Mouse (Mus musculus) ovary, adult 2 months (tissue): ENCODE measurements around the gene Mob1b. TPM values are rescaled to one million over a fixed set of nuclear protein-coding genes. Genes with fewer than 3 reads are reported as not detected.

Source experiments
- polyA plus RNA-seq: library from polyadenylated mRNA; depleted of rRNA; stranded (reverse); fragments of >200 nt; gene quantifications from 2 replicates; pipeline ENCODE4 v1.2.3, GENCODE M21; 2012; rRNA removed

Mob1b gene
- polyA plus RNA-seq = 2.1 and 4.6 TPM in 2 replicates

DNA sequence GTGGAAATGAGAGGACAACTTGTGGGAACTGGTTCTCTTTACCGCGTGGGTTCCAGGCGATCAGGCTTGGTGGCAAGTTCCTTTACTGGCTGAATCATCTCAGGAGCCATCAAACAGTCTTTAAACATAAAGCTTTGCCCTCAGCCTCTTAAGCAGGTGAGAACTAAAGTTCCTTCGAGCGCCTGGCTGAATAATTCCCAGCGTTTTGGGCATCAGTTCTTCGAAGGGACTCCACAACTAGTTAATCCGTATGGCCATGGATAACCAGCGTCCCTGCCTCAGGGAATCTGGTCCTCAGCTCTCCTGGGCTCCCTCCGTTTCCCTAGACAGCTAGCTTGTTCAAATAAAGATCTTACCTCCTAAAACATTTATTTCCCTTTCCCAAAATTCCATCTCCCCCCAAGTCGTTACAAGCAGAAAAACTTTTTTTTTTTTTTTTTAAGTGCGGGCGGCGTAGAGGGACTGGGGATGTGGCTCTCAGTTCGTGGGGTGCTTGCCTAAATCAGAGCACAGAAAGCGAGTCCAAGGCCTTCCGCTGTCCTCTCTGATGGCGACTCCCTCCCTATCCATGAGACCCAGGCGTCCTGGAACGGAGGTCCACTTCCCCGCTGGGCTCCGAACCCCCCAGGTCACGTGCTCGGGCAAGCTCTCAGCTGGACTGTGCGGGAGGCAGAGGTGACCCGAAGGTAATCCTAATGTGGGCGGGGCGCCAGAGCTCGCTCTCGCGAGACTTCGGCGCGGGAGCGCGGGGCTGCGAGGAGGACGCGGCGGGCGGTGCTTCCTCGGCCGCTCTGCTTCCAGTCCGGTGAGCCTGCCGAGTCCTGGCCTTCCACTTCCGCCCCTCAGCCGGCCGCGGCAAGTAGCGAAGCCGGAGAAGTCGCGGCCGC is at the start of gene Mob1b:
Gene Mob1b, plus strand, starts transcription at position 740 of the 887 bp plus-strand sequence.

DNA sequence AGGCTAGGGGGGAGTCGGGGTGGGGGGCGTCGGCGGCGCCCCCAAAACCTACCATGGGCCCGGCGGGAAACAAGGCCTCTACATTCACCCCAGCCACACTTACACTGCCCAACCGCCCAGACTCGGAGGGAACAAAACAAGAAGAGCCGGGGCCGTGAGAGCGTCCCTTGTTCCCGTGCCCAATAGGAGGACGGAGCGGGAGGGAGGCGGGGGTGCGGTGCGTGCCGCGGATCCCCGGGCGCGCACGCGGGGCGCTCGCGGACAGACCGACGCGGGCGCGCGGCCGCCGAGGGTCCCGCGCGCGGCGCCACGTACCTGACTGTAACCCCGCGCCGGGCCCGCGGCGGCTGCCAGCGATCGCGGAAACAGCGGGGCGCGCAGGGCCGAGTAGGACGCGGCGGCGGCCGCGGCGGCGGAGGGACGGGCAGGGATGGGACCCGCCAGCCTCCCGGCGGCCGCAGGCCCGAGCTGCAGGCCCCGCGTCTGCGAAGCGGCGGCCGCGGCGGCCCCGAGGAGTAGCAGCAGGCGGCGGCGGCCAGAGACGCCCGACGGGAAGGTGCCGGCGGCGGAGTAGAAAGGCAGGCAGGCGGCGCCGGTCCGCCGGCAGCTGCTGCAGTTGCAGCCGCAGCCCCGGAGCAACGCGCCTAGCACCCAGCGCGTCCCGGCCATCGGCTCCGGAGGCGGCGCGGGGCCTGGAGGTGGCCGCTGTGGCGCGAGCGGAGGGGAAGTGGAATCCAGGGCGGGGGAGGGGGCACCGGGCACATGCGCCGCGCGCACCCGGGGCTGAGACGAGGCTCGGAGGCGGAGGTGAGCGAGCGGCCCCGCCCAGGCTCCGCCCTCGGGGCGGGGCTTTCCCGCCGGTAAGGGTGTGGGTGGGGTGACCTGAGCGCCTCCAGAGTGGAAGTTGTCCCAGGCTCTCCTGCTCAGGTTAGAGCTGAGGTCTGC is 44.9 kb upstream of the Mob1b start, which contains the start of gene Grsf1:
Gene Grsf1, minus strand, starts transcription at position 729 of the 945 bp plus-strand sequence.

DNA sequence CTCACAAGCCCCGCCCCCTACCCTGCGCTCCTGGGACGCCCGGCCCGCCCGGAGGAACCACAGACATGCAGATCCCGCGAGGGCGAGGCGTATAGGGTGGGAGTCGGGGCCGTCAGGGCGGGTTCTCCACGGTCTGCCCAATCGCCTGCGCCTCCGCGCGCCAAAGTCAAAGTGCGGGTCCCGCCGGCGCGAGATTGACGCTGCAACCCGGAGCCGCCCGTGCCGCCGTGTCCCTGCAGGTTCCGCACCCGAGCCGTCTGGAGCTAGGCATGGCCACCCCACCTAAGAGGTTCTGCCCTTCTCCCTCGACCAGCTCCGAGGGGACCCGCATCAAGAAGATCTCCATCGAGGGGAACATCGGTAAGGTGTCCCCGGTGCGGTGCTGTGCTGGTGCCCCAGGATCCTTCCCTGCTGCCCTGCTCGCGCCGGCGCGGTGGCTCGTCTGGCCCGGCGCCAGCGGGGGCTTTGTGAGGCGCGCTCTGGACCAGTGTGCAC is 44.4 kb downstream of the Mob1b start, which contains the start of gene Dck:
Gene Dck, plus strand, starts transcription at position 10 of the 495 bp plus-strand sequence.

Other genes with a start within 250 kb of the Mob1b start
- gene Enam, start 232.9 kb upstream of the Mob1b start, polyA plus RNA-seq = not detected in 2 replicates
- gene Jchain, start 193.0 kb upstream of the Mob1b start, polyA plus RNA-seq = 5.5 and 9.5 TPM in 2 replicates
- 9.3 and 10.7 TPM in 2 replicates for gene Utp3, start 166.4 kb upstream of the Mob1b start, polyA plus RNA-seq
- 8.6 and 10.3 TPM in 2 replicates for gene Rufy3, start 155.8 kb upstream of the Mob1b start, polyA plus RNA-seq
- 57.0 and 87.3 TPM in 2 replicates for gene Grsf1, start 44.7 kb upstream of the Mob1b start, polyA plus RNA-seq
- 2.3 and 2.4 TPM in 2 replicates for gene Dck, start 44.1 kb downstream of the Mob1b start, polyA plus RNA-seq
- gene Slc4a4, start 166.0 kb downstream of the Mob1b start, polyA plus RNA-seq = 3.8 and 4.1 TPM in 2 replicates